Mouse (Mus musculus): ENCODE measurements around the gene Cstad. TPM values are rescaled to one million over a fixed set of nuclear protein-coding genes. Genes with fewer than 3 reads are reported as not detected.
A peak's percentile ranks its signal among the peaks of the same experiment; 100 is the strongest.

Cstad gene
- polyA plus RNA-seq, 1 experiment from 2014 or later = not detected

DNA sequence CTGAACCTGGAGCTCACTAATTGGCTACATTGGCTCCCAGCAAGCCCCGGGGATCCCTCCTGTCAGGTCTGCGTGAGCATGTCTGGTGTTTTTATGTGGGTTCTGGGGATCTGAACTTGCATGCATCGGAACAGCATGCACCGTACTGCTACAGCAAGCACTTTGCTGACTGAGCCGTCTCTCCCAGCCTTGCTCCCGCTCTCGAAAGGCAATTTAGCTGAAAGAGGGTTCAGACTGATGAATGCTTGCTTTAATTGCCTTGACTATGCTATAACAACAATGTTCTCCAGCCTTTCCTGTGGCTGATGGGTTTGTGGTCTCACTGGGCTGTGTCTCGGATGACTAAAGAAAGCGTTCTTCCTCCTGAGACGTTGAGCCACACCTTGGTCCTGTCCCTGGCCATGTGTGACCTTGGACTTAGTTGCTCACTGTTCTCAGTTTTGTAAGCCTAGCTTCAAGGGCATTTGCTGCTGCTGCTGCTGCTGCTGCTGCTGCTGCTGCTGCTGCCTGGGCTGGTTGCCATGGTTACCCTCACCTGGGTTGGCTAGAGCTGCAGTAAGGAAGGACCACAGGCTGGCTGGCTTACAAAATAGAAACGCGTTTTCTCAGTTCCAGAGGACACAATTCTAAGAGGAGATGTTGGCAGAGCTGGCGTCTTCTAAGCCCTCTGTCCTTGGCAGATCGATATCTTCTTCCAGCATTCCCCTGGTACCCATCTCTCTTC lies 34.4 kb downstream of the Cstad start:
- H3K4me2 ChIP-seq (ENCODE audit: low read depth, low read length) = no peak overlapping the region
- H3K9me3 ChIP-seq (replicated peaks; ENCODE audit: control insufficient read depth, low read length) = no peaks in the 10 kb centered on the region
- no peak overlapping the region for H3K9ac ChIP-seq (ENCODE audit: low read depth, low read length)
- ATAC-seq (ENCODE audit: low read depth) = no peak
- H3K36me3 ChIP-seq (ENCODE audit: control insufficient read depth, insufficient read depth) = no peaks in the 10 kb centered on the region
- H3K4me1 ChIP-seq (ENCODE audit: control insufficient read depth, low read depth, low read length) = no peaks in the 10 kb centered on the region
- no peak overlapping the region for H3K27ac ChIP-seq (ENCODE audit: low read length)
- WGBS (ENCODE audit: insufficient replicate concordance) = 57% methylated on average over 14 of the region's 14 CpGs
- H3K27me3 ChIP-seq (ENCODE audit: control insufficient read depth, insufficient read depth, low read depth, low read length) = no peaks in the 10 kb centered on the region
- H3K4me3 ChIP-seq (ENCODE audit: low read depth, low read length) = no peak overlapping the region

DNA sequence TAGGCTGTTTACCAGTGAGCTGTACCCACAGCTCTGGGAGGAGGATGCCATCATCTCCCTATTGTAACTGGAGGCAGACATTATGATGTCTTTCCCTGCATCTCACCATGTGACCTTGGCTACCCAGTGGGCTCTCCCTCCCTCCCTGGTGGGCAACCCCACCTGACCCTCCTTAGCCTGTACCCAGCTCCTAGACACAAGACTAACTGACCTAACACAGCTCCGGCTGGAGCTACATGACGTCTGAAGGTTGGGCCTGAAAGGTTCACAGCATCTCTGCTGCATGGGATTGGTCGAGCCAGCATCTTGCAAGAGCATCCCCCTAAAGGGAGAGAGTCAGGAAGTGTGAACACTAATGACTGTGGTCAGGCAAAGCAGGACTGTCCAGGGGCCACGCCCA lies 35.0 kb downstream of the Cstad start:
- ATAC-seq (ENCODE audit: low read depth) = no peak
- no peaks in the 10 kb centered on the region for H3K36me3 ChIP-seq (ENCODE audit: control insufficient read depth, insufficient read depth)
- H3K27ac ChIP-seq (ENCODE audit: low read length) = no peak overlapping the region
- WGBS (ENCODE audit: insufficient replicate concordance) = 62% methylated on average over 4 of the region's 4 CpGs
- H3K9me3 ChIP-seq (replicated peaks; ENCODE audit: control insufficient read depth, low read length) = no peaks in the 10 kb centered on the region
- H3K4me1 ChIP-seq (ENCODE audit: control insufficient read depth, low read depth, low read length) = no peaks in the 10 kb centered on the region
- no peak overlapping the region for H3K4me2 ChIP-seq (ENCODE audit: low read depth, low read length)
- H3K4me3 ChIP-seq (ENCODE audit: low read depth, low read length) = no peak overlapping the region
- H3K9ac ChIP-seq (ENCODE audit: low read depth, low read length) = no peak overlapping the region
- H3K27me3 ChIP-seq (ENCODE audit: control insufficient read depth, insufficient read depth, low read depth, low read length) = no peaks in the 10 kb centered on the region

DNA sequence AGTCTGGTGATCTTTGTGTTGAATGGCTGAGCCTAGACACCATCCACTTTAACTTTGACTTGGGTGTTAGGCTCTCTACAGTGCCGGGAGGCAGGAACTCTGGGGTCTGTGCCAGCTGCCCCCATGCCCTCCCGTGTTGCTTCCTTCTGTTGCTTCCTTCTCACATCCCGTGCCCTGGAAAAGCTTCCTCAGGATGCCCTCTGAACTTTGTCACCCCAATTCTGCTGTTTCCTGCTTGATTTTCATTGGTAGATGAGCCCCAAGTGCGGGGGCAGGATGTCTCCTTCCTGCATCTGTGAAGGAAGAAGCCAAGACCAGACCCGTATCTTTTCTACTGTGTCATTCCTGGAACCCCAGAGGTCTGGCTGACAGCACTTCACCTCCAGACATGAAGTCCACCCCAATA lies 41.4 kb downstream of the Cstad start:
- peaks cover 3% of the 10 kb centered on the region; the same call in 1 of the 2 replicates for H3K4me1 ChIP-seq (ENCODE audit: control insufficient read depth, low read depth, low read length)
- no peaks in the 10 kb centered on the region for H3K9me3 ChIP-seq (replicated peaks; ENCODE audit: control insufficient read depth, low read length)
- no peak overlapping the region; the same call in 1 of the 2 replicates for H3K9ac ChIP-seq (ENCODE audit: low read depth, low read length)
- H3K27me3 ChIP-seq (ENCODE audit: control insufficient read depth, insufficient read depth, low read depth, low read length) = no peaks in the 10 kb centered on the region
- H3K27ac ChIP-seq (ENCODE audit: low read length) = 0 out of 2 replicates have a peak overlapping the region, but pooled peaks have one; percentile 14
- ATAC-seq (ENCODE audit: low read depth) = no peak
- 44% methylated on average over 5 of the region's 5 CpGs for WGBS (ENCODE audit: insufficient replicate concordance)
- no peak overlapping the region for H3K4me2 ChIP-seq (ENCODE audit: low read depth, low read length)
- no peaks in the 10 kb centered on the region for H3K36me3 ChIP-seq (ENCODE audit: control insufficient read depth, insufficient read depth)
- H3K4me3 ChIP-seq (ENCODE audit: low read depth, low read length) = no peak overlapping the region

DNA sequence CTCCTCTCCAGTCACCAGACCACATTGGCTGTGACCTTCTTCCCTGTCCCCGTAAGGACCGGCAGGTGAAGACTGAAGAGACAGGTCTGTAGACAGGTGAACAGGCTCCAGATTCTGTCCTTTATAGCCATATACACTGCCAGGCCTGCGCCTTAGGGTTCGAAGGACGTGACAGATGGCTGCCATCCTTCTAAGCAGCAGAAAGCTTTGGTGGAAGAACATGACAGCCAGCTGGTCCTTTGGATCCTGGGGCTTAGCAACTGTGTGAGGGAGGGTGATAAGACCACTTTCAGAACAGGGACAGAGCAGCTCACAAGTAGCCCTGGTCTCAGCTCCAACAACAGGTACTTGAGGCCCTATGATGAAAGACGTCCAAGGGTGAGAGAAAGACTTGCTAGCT lies 43.2 kb downstream of the Cstad start:
- H3K9ac ChIP-seq (ENCODE audit: low read depth, low read length) = no peak overlapping the region
- no peaks in the 10 kb centered on the region for H3K36me3 ChIP-seq (ENCODE audit: control insufficient read depth, insufficient read depth)
- H3K4me3 ChIP-seq (ENCODE audit: low read depth, low read length) = no peak overlapping the region
- H3K4me2 ChIP-seq (ENCODE audit: low read depth, low read length) = no peak overlapping the region
- ATAC-seq (ENCODE audit: low read depth) = no peak
- H3K9me3 ChIP-seq (replicated peaks; ENCODE audit: control insufficient read depth, low read length) = no peaks in the 10 kb centered on the region
- no peaks in the 10 kb centered on the region for H3K27me3 ChIP-seq (ENCODE audit: control insufficient read depth, insufficient read depth, low read depth, low read length)
- H3K4me1 ChIP-seq (ENCODE audit: control insufficient read depth, low read depth, low read length) = peaks cover 3% of the 10 kb centered on the region; the same call in 1 of the 2 replicates
- WGBS (ENCODE audit: insufficient replicate concordance) = 76% methylated on average over 6 of the region's 6 CpGs
- H3K27ac ChIP-seq (ENCODE audit: low read length) = no peak overlapping the region

DNA sequence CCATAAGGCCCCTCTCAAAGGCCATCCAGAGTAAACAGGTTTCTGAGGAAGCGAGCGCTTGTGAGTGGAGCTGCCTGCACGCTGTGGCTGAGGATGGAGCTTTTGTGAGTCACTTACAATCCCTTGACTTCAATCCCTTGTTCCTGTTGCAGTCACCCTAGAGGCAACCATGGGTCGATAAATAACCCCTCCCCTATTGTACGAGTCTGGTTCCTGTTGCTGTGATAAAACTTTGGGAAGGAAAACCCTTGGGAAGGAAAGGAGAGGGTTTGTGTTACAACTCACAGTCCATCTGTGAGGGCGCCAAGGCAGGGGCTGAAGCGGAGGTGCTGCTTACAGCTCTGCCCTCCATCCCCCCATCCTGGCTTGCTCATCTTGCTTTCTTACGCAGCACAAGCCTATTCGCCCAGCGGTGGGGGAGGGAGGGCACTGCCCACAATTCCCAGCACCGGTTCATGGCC lies 45.2 kb downstream of the Cstad start:
- H3K9ac ChIP-seq (ENCODE audit: low read depth, low read length) = no peak overlapping the region
- H3K4me2 ChIP-seq (ENCODE audit: low read depth, low read length) = no peak overlapping the region
- no peak overlapping the region for H3K27ac ChIP-seq (ENCODE audit: low read length)
- WGBS (ENCODE audit: insufficient replicate concordance) = 28% methylated on average over 11 of the region's 11 CpGs
- H3K27me3 ChIP-seq (ENCODE audit: control insufficient read depth, insufficient read depth, low read depth, low read length) = no peaks in the 10 kb centered on the region
- ATAC-seq (ENCODE audit: low read depth) = peak; percentile 35; the same call in 1 of the 2 replicates
- no peaks in the 10 kb centered on the region for H3K9me3 ChIP-seq (replicated peaks; ENCODE audit: control insufficient read depth, low read length)
- peaks cover 3% of the 10 kb centered on the region; the same call in 1 of the 2 replicates for H3K4me1 ChIP-seq (ENCODE audit: control insufficient read depth, low read depth, low read length)
- no peaks in the 10 kb centered on the region for H3K36me3 ChIP-seq (ENCODE audit: control insufficient read depth, insufficient read depth)
- H3K4me3 ChIP-seq (ENCODE audit: low read depth, low read length) = no peak overlapping the region

DNA sequence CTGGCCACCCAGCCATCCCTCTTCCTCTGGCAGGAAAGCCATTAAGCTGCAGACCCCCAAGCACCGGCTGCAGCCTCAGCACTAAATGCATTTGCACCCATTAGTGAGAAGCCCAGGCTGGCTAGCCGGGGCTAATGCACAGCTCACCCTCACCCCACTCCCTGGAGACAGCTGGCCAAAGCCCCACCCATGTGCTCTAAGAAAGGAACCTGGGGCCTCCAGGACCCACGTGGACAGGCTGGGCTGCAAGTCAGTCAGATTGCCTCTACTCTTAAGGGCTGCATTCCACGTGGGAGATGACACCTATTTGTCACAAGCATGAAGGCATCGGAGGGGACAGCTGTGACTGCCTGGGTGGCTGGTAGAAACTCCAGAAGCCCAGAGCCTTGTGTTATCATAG lies 48.0 kb downstream of the Cstad start:
- no peaks in the 10 kb centered on the region for H3K36me3 ChIP-seq (ENCODE audit: control insufficient read depth, insufficient read depth)
- ATAC-seq (ENCODE audit: low read depth) = no peak
- WGBS (ENCODE audit: insufficient replicate concordance) = 22% methylated on average over 5 of the region's 5 CpGs
- peaks cover 3% of the 10 kb centered on the region; the same call in 1 of the 2 replicates for H3K4me1 ChIP-seq (ENCODE audit: control insufficient read depth, low read depth, low read length)
- no peak overlapping the region for H3K9ac ChIP-seq (ENCODE audit: low read depth, low read length)
- H3K27ac ChIP-seq (ENCODE audit: low read length) = no peak overlapping the region
- no peak overlapping the region for H3K4me2 ChIP-seq (ENCODE audit: low read depth, low read length)
- no peak overlapping the region for H3K4me3 ChIP-seq (ENCODE audit: low read depth, low read length)
- H3K9me3 ChIP-seq (replicated peaks; ENCODE audit: control insufficient read depth, low read length) = no peaks in the 10 kb centered on the region
- H3K27me3 ChIP-seq (ENCODE audit: control insufficient read depth, insufficient read depth, low read depth, low read length) = no peaks in the 10 kb centered on the region

DNA sequence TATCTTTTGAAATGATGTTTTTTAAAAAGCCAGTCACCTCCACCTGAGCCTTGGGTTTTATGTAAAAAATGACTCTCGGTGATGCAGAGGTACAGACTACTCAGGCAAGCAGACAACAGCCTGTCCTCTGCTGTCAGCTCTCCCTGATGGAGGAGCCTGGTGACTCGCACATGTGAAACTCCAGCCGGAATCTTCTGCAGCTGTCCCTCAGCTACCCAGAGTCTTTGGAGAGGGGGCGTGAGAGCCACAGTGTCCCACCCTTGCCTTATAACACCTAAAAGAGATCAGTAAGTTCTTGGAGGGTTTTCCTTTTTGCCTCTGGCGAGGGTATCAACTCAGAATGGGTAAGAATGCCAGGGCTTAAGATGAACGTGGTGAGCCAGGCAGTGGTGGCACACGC lies 48.6 kb downstream of the Cstad start:
- peaks cover 3% of the 10 kb centered on the region; the same call in 1 of the 2 replicates for H3K4me1 ChIP-seq (ENCODE audit: control insufficient read depth, low read depth, low read length)
- H3K4me3 ChIP-seq (ENCODE audit: low read depth, low read length) = no peak overlapping the region
- H3K9ac ChIP-seq (ENCODE audit: low read depth, low read length) = no peak overlapping the region
- H3K27ac ChIP-seq (ENCODE audit: low read length) = no peak overlapping the region
- no peaks in the 10 kb centered on the region for H3K9me3 ChIP-seq (replicated peaks; ENCODE audit: control insufficient read depth, low read length)
- no peak for ATAC-seq (ENCODE audit: low read depth)
- H3K27me3 ChIP-seq (ENCODE audit: control insufficient read depth, insufficient read depth, low read depth, low read length) = no peaks in the 10 kb centered on the region
- WGBS (ENCODE audit: insufficient replicate concordance) = 63% methylated on average over 7 of the region's 7 CpGs
- H3K36me3 ChIP-seq (ENCODE audit: control insufficient read depth, insufficient read depth) = no peaks in the 10 kb centered on the region
- H3K4me2 ChIP-seq (ENCODE audit: low read depth, low read length) = no peak overlapping the region

DNA sequence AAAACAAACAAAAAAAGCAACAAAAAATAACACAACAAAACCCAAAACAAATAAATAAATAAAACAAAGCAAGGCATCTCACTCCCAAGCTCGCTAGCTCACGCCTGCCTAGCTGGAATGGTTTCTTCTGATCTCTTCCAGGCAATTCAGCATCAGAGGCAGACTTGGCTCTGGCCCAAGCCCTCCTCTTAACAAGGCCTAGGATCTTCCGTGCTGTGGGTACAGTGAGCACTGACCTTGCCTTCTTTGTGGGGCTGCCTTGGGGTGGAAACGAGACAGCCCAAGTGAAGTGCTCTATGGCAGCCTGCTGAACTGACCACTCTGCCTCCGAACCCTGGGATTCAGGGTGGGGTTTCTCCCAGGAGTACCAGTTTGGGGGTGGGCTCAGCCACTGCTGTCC lies 52.0 kb downstream of the Cstad start:
- Histone ChIP-seq H3K4me2 (ENCODE audit: low read depth, low read length) (no peak overlapping the region), H3K9me3 (replicated peaks; ENCODE audit: control insufficient read depth, low read length) (no peaks in the 10 kb centered on the region), H3K9ac (ENCODE audit: low read depth, low read length) (no peak overlapping the region), H3K4me3 (ENCODE audit: low read depth, low read length) (no peak overlapping the region), H3K36me3 (ENCODE audit: control insufficient read depth, insufficient read depth) (no peaks in the 10 kb centered on the region), H3K27ac (ENCODE audit: low read length) (no peak overlapping the region), H3K27me3 (ENCODE audit: control insufficient read depth, insufficient read depth, low read depth, low read length) (no peaks in the 10 kb centered on the region), H3K4me1 (ENCODE audit: control insufficient read depth, low read depth, low read length) (no peaks in the 10 kb centered on the region)
- no peak for ATAC-seq (ENCODE audit: low read depth)
- WGBS (ENCODE audit: insufficient replicate concordance) = 44% methylated on average over 5 of the region's 5 CpGs

DNA sequence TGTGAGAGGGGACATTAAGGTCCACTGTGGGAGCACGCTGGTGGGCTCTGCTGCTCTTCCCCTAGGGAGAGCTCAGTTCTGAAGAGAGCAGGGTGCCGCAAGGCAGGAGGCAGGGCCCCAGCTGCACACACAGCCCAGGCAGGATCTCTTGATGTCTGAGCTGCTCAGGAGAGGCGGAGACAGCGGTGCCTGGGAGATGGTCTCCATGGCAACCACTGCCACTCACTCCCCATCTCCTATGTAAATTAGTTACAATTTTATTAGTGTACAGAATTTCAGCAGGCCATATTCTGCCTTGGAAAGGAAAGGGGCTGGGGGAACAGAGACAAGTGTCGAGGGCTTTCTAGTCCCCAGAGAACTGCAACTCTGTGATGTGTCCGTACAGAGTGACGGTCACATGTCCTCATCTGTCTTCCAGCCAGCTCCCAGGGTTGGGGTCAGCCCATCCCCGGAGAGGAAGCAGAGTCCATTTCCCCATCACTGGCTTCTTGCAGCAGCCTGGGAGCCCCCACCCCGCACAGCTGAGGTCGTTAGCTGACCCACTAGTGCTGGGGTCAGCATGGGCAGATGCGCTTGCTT lies 52.6 kb downstream of the Cstad start:
- 0 out of 2 replicates have a peak, but pooled peaks have one; percentile 27 for ATAC-seq (ENCODE audit: low read depth)
- Histone ChIP-seq H3K27ac (ENCODE audit: low read length) (no peak overlapping the region), H3K9me3 (replicated peaks; ENCODE audit: control insufficient read depth, low read length) (no peaks in the 10 kb centered on the region), H3K4me1 (ENCODE audit: control insufficient read depth, low read depth, low read length) (no peaks in the 10 kb centered on the region), H3K9ac (ENCODE audit: low read depth, low read length) (no peak overlapping the region), H3K27me3 (ENCODE audit: control insufficient read depth, insufficient read depth, low read depth, low read length) (no peaks in the 10 kb centered on the region), H3K36me3 (ENCODE audit: control insufficient read depth, insufficient read depth) (no peaks in the 10 kb centered on the region), H3K4me3 (ENCODE audit: low read depth, low read length) (no peak overlapping the region), H3K4me2 (ENCODE audit: low read depth, low read length) (no peak overlapping the region)
- WGBS (ENCODE audit: insufficient replicate concordance) = 30% methylated on average over 11 of the region's 11 CpGs

All from liver, embryonic 16.5 days (tissue).